Mouse (Mus musculus) left cerebral cortex, postnatal 14 days (tissue): ENCODE measurements around the gene Cd99l2. TPM values are rescaled to one million over a fixed set of nuclear protein-coding genes. Genes with fewer than 3 reads are reported as not detected.

ENCODE experiments used
- DNase-seq, 2 experiments: peaks; one replicate each; pipeline ENCODE4 v3.0.0; 2021 to 2022; ENCODE audit warnings: low spot score in 2 of 2, mixed read lengths in 1 of 2
- intact Hi-C: fragments of 180-260 bp; cut with DNase I; formaldehyde crosslinking; loops from one replicate; pipeline ENCODE4 v1.15.1; 2025
- microRNA-seq, 2 experiments: library from miRNA; unstranded; fragments of <30 nt; microRNA quantifications; one replicate each; pipeline ENCODE4 v1.2.0; 2022
- total RNA-seq, 2 experiments: library from RNA; stranded (reverse); gene quantifications; 2 replicates each; pipeline ENCODE4 v1.2.3; 2021

Gene Cd99l2
- total RNA-seq, 2 experiments from 2014 or later, result 76.1 to 79.3 TPM

- no peak for DNase-seq
Observed at GRCm38 (mm10) chrX:71408386-71408785, 84.3 kb downstream of the Cd99l2 start.

GRCm38 (mm10) chrX:71406290-71406689 is 86.4 kb downstream of the Cd99l2 start:
- intact Hi-C loops, result no loop called here
- DNase-seq, result no peak

More at GRCm38 (mm10) chrX:71408386-71408785, 84.3 kb downstream of the Cd99l2 start:
- intact Hi-C loops, result no loop called here

DNA sequence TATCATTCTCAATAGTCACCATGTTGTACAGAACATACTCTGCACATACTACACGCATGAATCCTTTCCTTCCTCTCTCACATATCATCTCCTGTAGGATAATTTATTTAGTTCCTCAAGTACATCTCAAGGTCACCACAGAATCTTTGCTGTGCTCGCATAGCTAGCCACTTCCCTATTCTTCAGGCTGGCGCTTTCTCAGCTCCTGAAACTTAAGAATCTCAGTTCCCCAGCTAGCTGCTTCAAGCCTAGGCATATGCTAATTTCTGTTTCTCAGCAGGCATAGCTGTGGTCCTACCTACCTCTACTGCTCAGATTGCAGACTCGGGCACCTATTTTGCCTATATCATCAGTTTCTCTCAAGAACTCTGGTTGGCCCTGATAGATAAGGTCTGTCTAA is 96.3 kb downstream of the Cd99l2 start:
- no peak for DNase-seq
- intact Hi-C loops, result no loop called here

GRCm38 (mm10) chrX:71381571-71381970 is 111.1 kb downstream of the Cd99l2 start:
- DNase-seq, result peak; percentile 45 to 54
- intact Hi-C loops, result no loop called here

GRCm38 (mm10) chrX:71378435-71378834 is 114.2 kb downstream of the Cd99l2 start:
- intact Hi-C loops, result loop anchor here (10.0 kb wide), 1 partner anchor 324 kb away; the partner anchor contains the start of gene Mamld1
- no peak for DNase-seq

- no peak for DNase-seq
- intact Hi-C loops, result loop anchor here (10.0 kb wide), 1 partner anchor 322 kb away; the partner anchor contains the start of gene Mamld1
Observed at GRCm38 (mm10) chrX:71376781-71377180, 115.9 kb downstream of the Cd99l2 start.

Small RNA genes within 50 kb of the gene (microRNA-seq; reads per million reads assigned to microRNA genes)
- 0 reads per million in 2 experiments for gene Gm23945

Other genes starting within 250 kb of the Cd99l2 start
- 10 to 100 TPM; 36.5 to 42.4 TPM for gene Mtmr1, start 128.1 kb downstream of the Cd99l2 start, total RNA-seq
- 10 to 100 TPM; 53.1 to 59.4 TPM for gene Hmgb3, start 63.1 kb upstream of the Cd99l2 start, total RNA-seq
- under 1 TPM in 1 of 2 experiments, not detected in 1; 0.49 TPM for gene Gpr50, start 170.8 kb upstream of the Cd99l2 start, total RNA-seq